Mouse (Mus musculus): ENCODE results near the gene Cherp. TPM values are rescaled to one million over a fixed set of nuclear protein-coding genes. Genes with fewer than 3 reads are reported as not detected.

Cherp gene
- 26.0 TPM for polyA plus RNA-seq (2015; fragmentation: Illumina TruSeq; extraction: RNeasy Lipid Tissue Mini Kit (QIAGEN cat#74804); ENCODE audit: insufficient read depth, low replicate concordance)

GRCm38 (mm10) chr8:72474826-72475546, at the start of gene Cherp:
Gene Cherp, minus strand, starts transcription at chr8:72475226.

GRCm38 (mm10) chr8:72491680-72492621, 16.9 kb upstream of the Cherp start, which contains the start of gene Slc35e1:
Gene Slc35e1, minus strand, starts transcription at chr8:72492614.

GRCm38 (mm10) chr8:72443338-72443993, 31.6 kb downstream of the Cherp start, which contains the start of the genes Calr3 and 1700030K09Rik:
Gene Calr3, minus strand, starts transcription at chr8:72443870.
Gene 1700030K09Rik, plus strand, starts transcription at chr8:72443880.

GRCm38 (mm10) chr8:72421362-72422335, 53.4 kb downstream of the Cherp start, which contains the start of gene Eps15l1:
Gene Eps15l1, minus strand, starts transcription at chr8:72421460.

Other genes starting within 250 kb of the Cherp start
- 94.1 TPM for gene Ap1m1, start 235.2 kb downstream of the Cherp start, polyA plus RNA-seq (2015; fragmentation: Illumina TruSeq; extraction: RNeasy Lipid Tissue Mini Kit (QIAGEN cat#74804); ENCODE audit: insufficient read depth, low replicate concordance)
- gene Gm10282, start 170.0 kb downstream of the Cherp start, polyA plus RNA-seq (2015; fragmentation: Illumina TruSeq; extraction: RNeasy Lipid Tissue Mini Kit (QIAGEN cat#74804); ENCODE audit: insufficient read depth, low replicate concordance), result 4.5 TPM
- 88.1 TPM for gene Klf2, start 156.2 kb downstream of the Cherp start, polyA plus RNA-seq (2015; fragmentation: Illumina TruSeq; extraction: RNeasy Lipid Tissue Mini Kit (QIAGEN cat#74804); ENCODE audit: insufficient read depth, low replicate concordance)
- 83.9 TPM for gene Eps15l1, start 53.8 kb downstream of the Cherp start, polyA plus RNA-seq (2015; fragmentation: Illumina TruSeq; extraction: RNeasy Lipid Tissue Mini Kit (QIAGEN cat#74804); ENCODE audit: insufficient read depth, low replicate concordance)
- 0.47 TPM for gene Calr3, start 31.4 kb downstream of the Cherp start, polyA plus RNA-seq (2015; fragmentation: Illumina TruSeq; extraction: RNeasy Lipid Tissue Mini Kit (QIAGEN cat#74804); ENCODE audit: insufficient read depth, low replicate concordance)
- 14.4 TPM for gene 1700030K09Rik, start 31.3 kb downstream of the Cherp start, polyA plus RNA-seq (2015; fragmentation: Illumina TruSeq; extraction: RNeasy Lipid Tissue Mini Kit (QIAGEN cat#74804); ENCODE audit: insufficient read depth, low replicate concordance)
- 40.6 TPM for gene Slc35e1, start 17.4 kb upstream of the Cherp start, polyA plus RNA-seq (2015; fragmentation: Illumina TruSeq; extraction: RNeasy Lipid Tissue Mini Kit (QIAGEN cat#74804); ENCODE audit: insufficient read depth, low replicate concordance)
- 4.5 TPM for gene Med26, start 73.0 kb upstream of the Cherp start, polyA plus RNA-seq (2015; fragmentation: Illumina TruSeq; extraction: RNeasy Lipid Tissue Mini Kit (QIAGEN cat#74804); ENCODE audit: insufficient read depth, low replicate concordance)
- 77.6 TPM for gene Smim7, start 95.9 kb upstream of the Cherp start, polyA plus RNA-seq (2015; fragmentation: Illumina TruSeq; extraction: RNeasy Lipid Tissue Mini Kit (QIAGEN cat#74804); ENCODE audit: insufficient read depth, low replicate concordance)
- 3.2 TPM for gene Tmem38a, start 96.8 kb upstream of the Cherp start, polyA plus RNA-seq (2015; fragmentation: Illumina TruSeq; extraction: RNeasy Lipid Tissue Mini Kit (QIAGEN cat#74804); ENCODE audit: insufficient read depth, low replicate concordance)
- gene Nwd1, start 171.5 kb upstream of the Cherp start, polyA plus RNA-seq (2015; fragmentation: Illumina TruSeq; extraction: RNeasy Lipid Tissue Mini Kit (QIAGEN cat#74804); ENCODE audit: insufficient read depth, low replicate concordance), result 0.15 TPM
- gene Sin3b, start 248.1 kb upstream of the Cherp start, polyA plus RNA-seq (2015; fragmentation: Illumina TruSeq; extraction: RNeasy Lipid Tissue Mini Kit (QIAGEN cat#74804); ENCODE audit: insufficient read depth, low replicate concordance), result 85.2 TPM